Mouse (Mus musculus) neural tube, embryonic 14.5 days (tissue): ENCODE results near the gene Olfr818. TPM values are rescaled to one million over a fixed set of nuclear protein-coding genes. Genes with fewer than 3 reads are reported as not detected.

Experiments used
- polyA plus RNA-seq: library from polyadenylated mRNA; unstranded; fragments of >200 nt; fragmentation: Nextera tagmentation; extraction: Ambion mirVana; gene quantifications from 2 replicates; pipeline ENCODE4 v1.2.1, GENCODE M21; 2014

Gene Olfr818
- polyA plus RNA-seq, 1 experiment from 2014 or later, result not detected

Other genes with a start within 250 kb of the Olfr818 start
- gene Olfr804, start 245.9 kb downstream of the Olfr818 start, polyA plus RNA-seq, result not detected in 2 replicates
- not detected in 2 replicates for gene Olfr805, start 219.7 kb downstream of the Olfr818 start, polyA plus RNA-seq
- not detected in 2 replicates for gene Olfr806, start 207.2 kb downstream of the Olfr818 start, polyA plus RNA-seq
- not detected in 2 replicates for gene Olfr807, start 191.3 kb downstream of the Olfr818 start, polyA plus RNA-seq
- not detected in 2 replicates for gene Olfr808, start 183.6 kb downstream of the Olfr818 start, polyA plus RNA-seq
- not detected in 2 replicates for gene Olfr809, start 174.5 kb downstream of the Olfr818 start, polyA plus RNA-seq
- not detected in 2 replicates for gene Olfr810, start 154.2 kb downstream of the Olfr818 start, polyA plus RNA-seq
- gene Olfr811, start 144.7 kb downstream of the Olfr818 start, polyA plus RNA-seq, result not detected in 2 replicates
- not detected in 2 replicates for gene Olfr812, start 103.0 kb downstream of the Olfr818 start, polyA plus RNA-seq
- gene Olfr813, start 93.7 kb downstream of the Olfr818 start, polyA plus RNA-seq, result not detected in 2 replicates
- gene Olfr814, start 69.2 kb downstream of the Olfr818 start, polyA plus RNA-seq, result not detected in 2 replicates
- gene Olfr815, start 43.2 kb downstream of the Olfr818 start, polyA plus RNA-seq, result not detected in 2 replicates
- gene Olfr816, start 33.5 kb downstream of the Olfr818 start, polyA plus RNA-seq, result not detected in 2 replicates
- gene Olfr819, start 18.2 kb upstream of the Olfr818 start, polyA plus RNA-seq, result not detected in 2 replicates
- gene Olfr247, start 27.0 kb upstream of the Olfr818 start, polyA plus RNA-seq, result not detected in 2 replicates
- gene Gm10310, start 36.0 kb upstream of the Olfr818 start, polyA plus RNA-seq, result not detected in 2 replicates
- not detected in 2 replicates for gene Olfr820, start 63.5 kb upstream of the Olfr818 start, polyA plus RNA-seq
- gene Olfr821, start 81.2 kb upstream of the Olfr818 start, polyA plus RNA-seq, result not detected in 2 replicates
- gene Olfr822, start 122.1 kb upstream of the Olfr818 start, polyA plus RNA-seq, result not detected in 2 replicates
- gene Olfr823, start 166.3 kb upstream of the Olfr818 start, polyA plus RNA-seq, result not detected in 2 replicates
- gene Olfr824, start 180.9 kb upstream of the Olfr818 start, polyA plus RNA-seq, result not detected in 2 replicates
- not detected in 2 replicates for gene Olfr825, start 217.7 kb upstream of the Olfr818 start, polyA plus RNA-seq
- not detected in 2 replicates for gene Olfr826, start 235.1 kb upstream of the Olfr818 start, polyA plus RNA-seq